16 mouse cellular contexts compared by ENCODE assay signal in the genomic region with DNA sequence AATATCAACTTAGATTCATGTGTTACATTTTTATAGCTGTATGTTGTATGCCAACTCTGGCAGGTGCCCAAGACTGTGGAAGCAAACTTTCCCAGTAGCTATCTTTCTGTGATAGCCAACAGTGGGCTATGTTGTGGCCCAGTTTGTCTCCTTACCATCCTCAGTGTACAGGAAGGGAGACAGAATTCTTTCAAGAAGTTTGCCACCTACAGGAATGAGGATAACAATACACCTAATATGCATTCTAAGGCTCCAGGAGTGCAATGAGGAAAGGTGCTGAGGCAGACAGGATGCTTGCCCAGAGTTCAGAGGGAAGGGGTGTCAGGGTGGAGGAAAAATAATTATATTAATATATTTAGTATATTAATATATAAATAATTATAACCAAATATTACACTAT. TPM values are rescaled to one million over a fixed set of nuclear protein-coding genes. Genes with fewer than 3 reads are reported as not detected.
A peak's percentile ranks its signal among the peaks of the same experiment; 100 is the strongest.
DNase-seq lines count a peak whose midpoint lies in the region; ATAC-seq and TF ChIP-seq lines count a peak whose summit lies in the region.
"Had no signal": no experiment of that assay in that cellular context is flagged by ENCODE, and none has a peak within 500 bp of the region (broad histone marks: within the 10 kb centered on the region; RNA-seq: fewer than 3 reads in every experiment).

No protein-coding gene starts in this region.

- no peaks in the 10 kb centered on the region for H3K27me3 ChIP-seq in hindbrain, postnatal 0 days (ENCODE audit: insufficient read depth, low read length)
- H3K27me3 ChIP-seq in hindbrain, embryonic 11.5 days (ENCODE audit: control insufficient read depth, insufficient read depth, low read length), result no peaks in the 10 kb centered on the region
- no peaks in the 10 kb centered on the region for H3K27me3 ChIP-seq in splenic B cell, adult 2 months (ENCODE audit: control insufficient read depth, insufficient read depth, low read length, poor library complexity, severe bottlenecking)
- H3K27me3 ChIP-seq: embryonic facial prominence, embryonic 13.5 days; limb, embryonic 13.5 days; lung, embryonic 15.5 days; midbrain, embryonic 13.5 days had no signal

- no peak overlapping the region for H3K9ac ChIP-seq in hindbrain, postnatal 0 days (replicated peaks; ENCODE audit: low read length)
- no peak overlapping the region for H3K9ac ChIP-seq in hindbrain, embryonic 11.5 days (ENCODE audit: low read depth, low read length)
- H3K9ac ChIP-seq: embryonic facial prominence, embryonic 13.5 days; limb, embryonic 13.5 days; lung, embryonic 15.5 days; midbrain, embryonic 13.5 days had no signal

- H3K36me3 ChIP-seq in hindbrain, postnatal 0 days (ENCODE audit: insufficient read depth, low read length), result no peaks in the 10 kb centered on the region
- no peaks in the 10 kb centered on the region for H3K36me3 ChIP-seq in hindbrain, embryonic 11.5 days (ENCODE audit: control insufficient read depth, insufficient read depth, low read length)
- no peaks in the 10 kb centered on the region for H3K36me3 ChIP-seq in splenic B cell, adult 2 months (ENCODE audit: control insufficient read depth, insufficient read depth, low read length, poor library complexity, severe bottlenecking)
- H3K36me3 ChIP-seq: embryonic facial prominence, embryonic 13.5 days; limb, embryonic 13.5 days; lung, embryonic 15.5 days; midbrain, embryonic 13.5 days had no signal

- no peaks in the 10 kb centered on the region for H3K9me3 ChIP-seq in hindbrain, postnatal 0 days (ENCODE audit: low read length)
- H3K9me3 ChIP-seq in hindbrain, embryonic 11.5 days (ENCODE audit: control insufficient read depth, low read length), result no peaks in the 10 kb centered on the region
- H3K9me3 ChIP-seq: embryonic facial prominence, embryonic 13.5 days; limb, embryonic 13.5 days; lung, embryonic 15.5 days; midbrain, embryonic 13.5 days had no signal

- no peaks in the 10 kb centered on the region for H3K4me1 ChIP-seq in hindbrain, postnatal 0 days (ENCODE audit: insufficient read depth, low read length)
- H3K4me1 ChIP-seq in hindbrain, embryonic 11.5 days (replicated peaks; ENCODE audit: control insufficient read depth, insufficient read depth, low read length), result no peaks in the 10 kb centered on the region
- H3K4me1 ChIP-seq: embryonic facial prominence, embryonic 13.5 days; lung, embryonic 15.5 days; midbrain, embryonic 13.5 days had no signal

- ATAC-seq in hindbrain, postnatal 0 days, result no peak
- no peak for ATAC-seq in hindbrain, embryonic 11.5 days (ENCODE audit: low FRiP score)
- ATAC-seq: midbrain, embryonic 13.5 days had no signal

- H3K4me2 ChIP-seq in hindbrain, postnatal 0 days (ENCODE audit: low read depth, low read length), result no peak overlapping the region
- no peak overlapping the region for H3K4me2 ChIP-seq in hindbrain, embryonic 11.5 days (replicated peaks; ENCODE audit: low read depth, low read length)
- H3K4me2 ChIP-seq: embryonic facial prominence, embryonic 13.5 days; limb, embryonic 13.5 days; lung, embryonic 15.5 days; midbrain, embryonic 13.5 days had no signal

- peak; percentile 30 for DNase-seq in hindbrain, postnatal 0 days (ENCODE audit: low spot score)
- no peak for DNase-seq in hindbrain, embryonic 11.5 days (ENCODE audit: low spot score)
- peak; percentile 9 for DNase-seq in testis, postnatal 10 days (ENCODE audit: low spot score)
- no peak for DNase-seq in testis, postnatal 14 days (ENCODE audit: low spot score)
- DNase-seq in R1 (ENCODE audit: low read depth, low spot score), result peak; percentile 51
- DNase-seq in splenic B cell, adult 2 months (ENCODE audit: low read depth, low spot score), result peak; percentile 15
- DNase-seq in MN1 (ENCODE audit: low spot score), result no peak
- no peak for DNase-seq in kidney, adult 11 months
- DNase-seq: adrenal gland, adult 8-10 months; heart, postnatal 4 days; kidney, adult 18-20 months had no signal

- peak; percentile 29; the same call in 1 of the 2 replicates for TF ChIP-seq CTCF in hindbrain, postnatal 0 days (IDR thresholded peaks at IDR 0.05; ENCODE audit: low read depth)

- H3K27ac ChIP-seq in hindbrain, postnatal 0 days, result no peak overlapping the region
- no peak overlapping the region for H3K27ac ChIP-seq in hindbrain, embryonic 11.5 days (ENCODE audit: low read depth, low read length)
- H3K27ac ChIP-seq: embryonic facial prominence, embryonic 13.5 days; limb, embryonic 13.5 days; lung, embryonic 15.5 days; midbrain, embryonic 13.5 days had no signal

- no peak overlapping the region for H3K4me3 ChIP-seq in hindbrain, postnatal 0 days (ENCODE audit: low read length)
- no peak overlapping the region for H3K4me3 ChIP-seq in hindbrain, embryonic 11.5 days (ENCODE audit: low read depth, low read length)
- H3K4me3 ChIP-seq: embryonic facial prominence, embryonic 13.5 days; limb, embryonic 13.5 days; lung, embryonic 15.5 days; midbrain, embryonic 13.5 days had no signal

RNA-seq across cellular contexts. Expression of a gene that starts 7.1 kb away (rescaled TPM):
- total RNA-seq in hindbrain, postnatal 0 days (2014; rRNA removed), result 1.5 and 2.0 TPM in 2 replicates
- polyA plus RNA-seq in hindbrain, postnatal 0 days (2015; fragmentation: Nextera tagmentation; extraction: Ambion mirVana), result 5.1 and 5.2 TPM in 2 replicates
- polyA plus RNA-seq in hindbrain, embryonic 11.5 days (2014; fragmentation: Nextera tagmentation; extraction: Ambion mirVana), result 3.4 and 6.9 TPM in 2 replicates

RNA-seq across cellular contexts. Expression of a gene that starts 35.0 kb away (rescaled TPM):
- total RNA-seq in hindbrain, postnatal 0 days (2014; rRNA removed), result 0.72 and 0.94 TPM in 2 replicates
- 0.13 TPM in 1 of 2 replicates, not detected in the other for polyA plus RNA-seq in hindbrain, postnatal 0 days (2015; fragmentation: Nextera tagmentation; extraction: Ambion mirVana)
- polyA plus RNA-seq in hindbrain, embryonic 11.5 days (2014; fragmentation: Nextera tagmentation; extraction: Ambion mirVana), result not detected in 2 replicates
- polyA plus RNA-seq: embryonic facial prominence, embryonic 13.5 days; lung, embryonic 15.5 days; midbrain, embryonic 13.5 days; small intestine, adult 2 months had no signal

RNA-seq across cellular contexts. Expression of a gene that starts 41.3 kb away (rescaled TPM):
- 7.0 and 8.6 TPM in 2 replicates for total RNA-seq in hindbrain, postnatal 0 days (2014; rRNA removed)
- polyA plus RNA-seq in hindbrain, postnatal 0 days (2015; fragmentation: Nextera tagmentation; extraction: Ambion mirVana), result 7.1 and 8.4 TPM in 2 replicates
- polyA plus RNA-seq in hindbrain, embryonic 11.5 days (2014; fragmentation: Nextera tagmentation; extraction: Ambion mirVana), result 8.0 and 8.5 TPM in 2 replicates

Comparison
In these comparisons a context has a peak if more than half of its experiments do, and no peak if none do; other contexts are left out.
1. DNase-seq: peak in hindbrain, postnatal 0 days (single experiment), testis, postnatal 10 days (single experiment), R1 (single experiment) and splenic B cell, adult 2 months (single experiment); none in hindbrain, embryonic 11.5 days (single experiment), testis, postnatal 14 days (single experiment), MN1 (single experiment) and kidney, adult 11 months (single experiment).